Mouse (Mus musculus) cerebellum, postnatal 25 days (tissue): ENCODE measurements at regions not wholly inside any gene's neighbourhood (a gene's known extent, or its start where the extent isn't known, plus 50 kb on each side); places are given as distances from the start of the nearest gene placed in this dataset.

ENCODE experiments used
- DNase-seq, 2 experiments: peaks; one replicate each; pipeline ENCODE4 v3.0.0; 2021; ENCODE audit warnings: mixed read lengths in 2 of 2

DNA sequence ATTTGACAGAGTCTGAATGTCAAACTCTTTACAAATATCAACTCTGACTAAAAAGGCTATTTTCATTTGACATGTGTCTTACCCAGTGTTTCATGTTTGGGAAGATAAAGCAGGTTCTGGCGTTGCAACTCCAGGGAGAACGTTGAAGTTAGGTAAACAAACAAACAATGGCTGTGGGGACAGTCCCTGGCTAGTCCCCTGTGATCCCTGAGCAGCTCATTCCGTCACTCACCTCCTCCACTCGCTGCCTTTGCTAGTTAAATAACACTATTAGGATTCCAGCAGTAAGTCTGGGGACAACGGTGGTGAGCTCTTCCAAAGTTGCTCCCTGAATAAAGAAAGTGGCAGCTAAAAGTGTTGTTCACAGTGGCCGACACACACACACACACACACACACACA is 227.8 kb upstream of the Prox1 start:
- no peak for DNase-seq

DNA sequence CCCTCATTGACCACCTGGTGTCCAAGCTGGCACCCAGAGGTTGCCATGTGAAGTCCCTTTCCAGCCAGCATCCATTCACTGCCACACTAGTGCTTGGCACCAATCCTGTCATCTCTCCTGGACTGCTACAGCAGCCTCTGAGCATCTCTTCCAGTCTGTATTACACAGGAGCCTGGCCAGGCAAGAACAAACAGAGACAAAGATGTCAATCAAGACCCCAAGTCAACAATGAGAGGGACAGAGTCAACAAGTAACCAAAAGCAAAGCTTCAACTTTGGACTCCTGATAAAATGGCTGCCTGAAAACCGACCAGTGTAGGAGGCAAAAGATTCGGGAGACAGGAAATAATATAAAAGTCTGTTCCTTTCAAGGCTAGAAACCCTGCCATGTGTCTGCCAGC is 227.3 kb upstream of the Prox1 start:
- DNase-seq, result no peak

DNA sequence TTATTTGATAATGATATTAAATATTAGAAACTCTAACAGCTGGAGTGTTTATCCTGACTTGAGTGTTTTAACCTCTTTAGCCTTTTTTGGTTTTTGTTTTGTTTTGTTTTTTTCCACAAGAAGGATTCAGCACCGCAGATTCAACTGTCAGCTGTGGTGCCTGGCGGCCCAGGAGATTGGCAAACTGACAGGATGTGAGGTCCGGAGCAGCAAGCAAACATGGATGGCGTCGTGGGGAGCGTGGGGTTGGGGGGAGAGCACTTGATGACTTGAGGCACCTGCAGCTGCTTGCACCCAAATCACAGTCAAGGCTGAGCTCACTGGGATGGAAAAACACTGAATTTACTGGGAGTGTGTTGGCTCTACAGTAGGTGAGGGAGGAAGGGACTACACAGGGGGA is 222.5 kb upstream of the Prox1 start:
- DNase-seq, result peak in 1 of 2 experiments; percentile 30

DNA sequence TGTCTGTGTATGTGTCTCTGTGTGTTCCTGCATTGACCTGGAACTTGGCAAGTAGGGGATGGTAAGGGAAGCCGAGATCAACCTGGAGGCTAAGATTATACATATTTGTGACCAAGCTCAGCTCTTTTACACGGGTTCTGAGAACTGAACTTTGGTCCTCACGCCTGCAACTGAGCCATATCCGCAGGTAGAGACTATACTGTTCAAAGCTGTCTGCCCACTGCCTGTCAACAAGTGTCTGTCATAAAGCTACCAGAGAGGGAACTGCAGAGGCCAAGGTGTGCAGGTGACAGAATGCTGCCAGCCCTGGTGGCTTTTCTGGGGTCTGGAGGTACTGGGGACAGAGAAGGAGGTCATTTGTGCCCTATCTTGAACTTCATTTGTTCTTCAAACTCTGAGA is 218.3 kb upstream of the Prox1 start:
- no peak for DNase-seq

DNA sequence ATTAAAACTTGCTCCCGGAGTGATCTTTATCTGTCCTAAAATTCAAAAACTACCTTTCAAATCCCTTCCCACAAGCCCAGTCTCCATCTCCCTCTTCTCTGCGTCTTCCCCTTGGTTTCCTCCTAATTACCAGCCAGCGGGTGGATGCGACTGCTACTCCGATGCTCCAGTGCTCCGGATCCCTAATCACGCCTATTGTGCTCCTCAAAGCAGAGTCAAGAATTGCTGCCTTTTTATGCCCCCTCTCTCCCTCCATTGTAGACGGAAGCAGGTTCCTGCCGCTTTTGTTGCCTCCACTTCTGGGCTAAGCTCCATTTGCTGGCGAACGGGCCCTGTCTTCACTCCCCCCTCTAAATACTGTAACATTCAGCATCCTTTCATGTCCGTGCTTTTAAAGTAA is 214.0 kb upstream of the Prox1 start:
- DNase-seq, result no peak

DNA sequence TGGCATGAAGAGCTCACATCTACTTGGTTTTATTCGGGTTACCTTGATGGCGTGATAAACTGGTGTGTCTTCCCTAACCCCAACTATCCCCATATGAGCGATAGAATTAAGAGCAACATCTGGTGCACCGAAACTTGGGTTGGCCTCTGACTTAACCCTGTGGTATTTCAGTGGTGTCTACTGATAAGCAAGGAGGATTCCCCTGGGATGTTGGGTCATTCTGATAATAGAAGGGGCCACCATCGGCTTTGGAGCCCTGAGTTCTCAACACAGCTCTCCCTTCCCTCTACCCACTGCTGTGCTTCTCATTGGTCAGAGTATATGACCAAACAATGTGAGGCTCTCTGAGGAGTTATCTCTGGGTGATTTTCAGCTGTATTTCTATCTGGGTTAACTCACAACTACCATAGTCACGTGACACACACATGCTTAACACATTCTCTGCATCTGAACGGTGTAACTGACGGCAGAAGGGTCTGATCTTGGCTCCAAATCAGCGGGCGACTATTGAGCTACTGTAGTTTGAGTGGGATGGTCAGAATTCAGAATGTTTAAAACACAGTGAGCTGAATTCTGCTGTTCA is 212.8 kb upstream of the Prox1 start:
- DNase-seq, result no peak

DNA sequence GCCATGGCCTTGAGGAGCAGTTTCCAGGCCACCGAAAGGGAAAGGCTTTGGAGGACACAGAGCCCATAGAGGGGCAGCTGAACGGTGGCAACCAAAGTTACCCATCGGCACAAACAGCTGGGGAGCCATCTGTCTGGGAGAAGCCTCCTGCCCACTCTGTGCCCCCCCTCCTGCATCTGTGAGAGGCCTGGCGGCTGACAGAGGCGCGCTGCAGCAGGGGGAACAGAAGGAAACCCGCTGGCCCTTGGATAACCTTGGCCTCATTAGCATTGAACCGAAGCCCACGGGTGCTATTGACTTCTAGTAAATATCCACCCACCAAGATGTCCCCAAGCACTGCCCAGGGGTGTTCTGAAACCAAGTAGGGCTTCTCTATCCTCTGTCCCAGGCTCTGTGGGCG is 209.6 kb upstream of the Prox1 start:
- no peak for DNase-seq

DNA sequence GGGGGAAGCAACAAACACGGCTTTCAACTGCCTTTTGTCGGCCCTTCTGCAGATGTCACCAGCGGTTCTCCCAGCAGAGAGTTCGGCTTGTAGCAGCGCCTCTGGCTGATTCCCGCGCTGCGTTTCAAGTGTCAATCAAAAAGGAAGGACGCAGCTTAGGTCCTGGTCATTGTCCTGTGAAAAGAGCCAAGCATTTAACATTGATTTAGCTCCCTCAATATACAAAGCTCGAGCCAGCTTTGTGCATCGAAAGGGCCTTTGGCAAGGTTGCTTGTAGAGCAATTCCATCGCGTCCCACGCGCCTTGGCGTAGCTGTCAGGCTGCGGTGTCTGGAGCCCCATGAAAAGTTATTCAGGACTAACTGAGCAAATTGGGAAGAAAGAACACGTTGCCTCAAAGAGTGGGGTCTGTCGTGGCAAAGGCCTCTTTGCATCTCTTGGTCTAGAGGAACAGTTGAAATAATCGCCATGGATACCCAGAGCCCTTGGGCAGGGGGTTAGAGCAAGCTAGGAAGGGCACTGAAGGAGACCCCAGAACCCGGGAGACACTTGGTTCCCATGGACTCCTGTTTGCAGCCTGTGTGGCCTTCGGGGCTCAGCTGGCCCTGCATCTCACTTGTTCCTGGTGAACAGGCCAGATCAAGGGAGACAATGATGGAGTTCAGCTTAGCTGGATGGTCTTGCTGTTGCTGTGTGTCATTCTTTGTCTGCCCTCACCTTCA is 204.8 kb upstream of the Prox1 start:
- DNase-seq, result no peak

DNA sequence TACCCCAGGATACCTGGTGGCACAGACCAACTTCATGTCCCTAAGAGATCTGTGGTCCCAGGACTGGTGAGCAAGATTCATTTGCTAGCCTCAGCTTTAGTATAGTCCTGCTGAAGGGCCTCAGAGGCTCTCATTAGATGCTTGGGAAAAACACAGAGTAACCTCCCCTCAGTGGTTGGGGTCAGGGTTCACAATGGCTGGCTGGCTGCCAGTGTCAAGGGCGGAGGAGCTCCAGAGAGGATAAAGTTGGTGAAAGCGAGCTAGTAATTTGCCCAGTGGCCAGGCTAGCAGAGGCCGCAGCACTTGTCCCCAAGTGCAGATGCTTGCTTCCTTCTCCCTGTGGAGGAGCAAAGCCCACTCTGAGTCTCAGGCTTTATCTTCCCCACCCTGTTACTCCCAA is 203.8 kb upstream of the Prox1 start:
- no peak for DNase-seq

DNA sequence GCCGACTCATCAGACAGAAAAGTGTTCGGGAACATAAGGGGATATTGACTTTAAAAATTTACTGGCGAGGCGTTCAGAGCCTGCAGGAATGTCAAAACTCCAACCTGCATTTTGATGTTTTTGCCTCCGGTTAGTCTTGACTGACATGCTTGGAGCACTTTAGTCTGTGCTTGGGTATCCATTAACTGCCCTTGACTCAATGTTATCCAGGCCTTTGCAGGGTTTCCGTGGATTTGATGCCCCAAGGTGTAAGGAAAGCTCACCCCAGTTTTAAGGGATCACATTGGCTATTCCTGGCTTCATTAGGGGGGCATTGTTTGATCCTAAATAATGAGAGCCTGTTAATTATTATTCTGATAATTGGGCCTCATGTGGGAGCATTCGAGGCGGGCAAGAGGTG is 196.1 kb upstream of the Prox1 start:
- no peak for DNase-seq

DNA sequence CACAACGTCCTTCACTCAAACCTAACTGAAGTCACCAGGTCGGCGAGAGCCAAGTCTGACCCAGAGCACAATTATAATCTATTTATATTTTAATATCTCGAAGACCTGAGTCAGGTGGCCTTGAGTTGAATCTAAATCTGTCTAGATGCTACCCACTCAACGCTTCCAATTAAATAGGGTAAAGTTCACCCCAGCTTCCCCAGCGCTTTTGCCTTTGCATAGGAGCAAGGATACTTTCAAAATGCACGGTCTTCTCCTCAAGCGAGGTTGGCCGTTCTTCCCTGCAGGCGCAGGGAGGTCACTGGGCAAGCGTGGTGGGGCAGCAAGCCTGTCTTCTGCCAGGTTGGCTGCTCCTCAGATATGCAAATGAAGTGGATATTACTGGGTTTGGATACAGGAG is 194.6 kb upstream of the Prox1 start:
- no peak for DNase-seq

DNA sequence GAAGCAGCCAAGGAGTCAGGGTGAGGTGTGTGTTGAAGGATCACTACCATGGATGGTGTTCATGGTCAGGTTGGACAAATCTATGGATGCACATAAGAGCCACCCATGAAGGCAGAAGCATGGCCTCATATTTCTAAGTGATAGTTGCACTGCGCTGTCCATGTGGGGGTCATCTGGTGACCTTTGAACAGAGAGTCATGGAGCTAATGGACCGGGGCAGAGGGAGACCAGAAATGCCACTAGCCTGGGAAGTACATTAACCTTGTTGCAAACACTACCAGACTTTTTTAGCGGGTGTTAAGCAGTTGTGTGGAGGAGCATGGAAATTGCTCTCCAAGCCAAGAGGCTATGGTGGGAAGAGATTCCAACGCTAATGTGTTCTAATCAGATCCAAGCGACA is 190.1 kb upstream of the Prox1 start:
- no peak for DNase-seq

DNA sequence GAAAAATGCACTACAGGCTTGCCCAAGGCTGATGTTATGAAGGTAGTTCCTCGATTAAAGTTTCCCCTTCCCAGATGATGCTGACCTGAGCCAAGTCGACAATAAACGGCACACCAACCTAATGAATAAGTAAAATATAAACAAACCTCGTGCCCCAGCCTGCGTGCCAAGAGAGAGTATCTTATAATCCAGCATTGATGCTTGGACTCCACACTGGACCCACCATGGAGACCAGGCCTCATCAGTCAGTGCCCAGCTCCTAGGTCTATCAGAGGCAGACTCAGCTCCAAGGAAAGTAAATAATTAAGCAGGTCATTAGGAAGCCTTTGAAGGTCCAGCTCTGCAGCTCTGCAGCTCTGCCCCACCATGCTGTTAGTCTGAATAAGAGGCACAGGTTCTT is 187.3 kb upstream of the Prox1 start:
- no peak for DNase-seq

DNA sequence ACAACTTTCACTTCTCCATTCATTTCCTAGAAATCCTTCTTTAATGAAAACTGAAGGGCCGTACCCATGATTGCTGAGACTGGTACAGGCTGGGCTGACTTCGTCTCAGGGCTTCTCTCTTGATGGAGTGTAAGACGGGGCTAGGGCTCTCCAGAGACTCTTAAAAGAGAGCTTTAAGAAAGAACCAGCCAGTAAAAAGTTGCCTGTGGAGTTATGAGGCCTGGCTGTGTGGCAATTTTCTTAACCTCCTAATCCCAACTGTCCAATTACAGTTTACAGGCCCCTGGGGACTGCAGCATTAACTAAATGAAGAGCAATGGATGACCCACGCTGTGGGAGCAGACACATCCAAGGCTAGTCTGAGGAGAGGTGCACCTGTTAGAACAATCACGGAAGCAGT is 177.1 kb upstream of the Prox1 start:
- DNase-seq, result no peak

DNA sequence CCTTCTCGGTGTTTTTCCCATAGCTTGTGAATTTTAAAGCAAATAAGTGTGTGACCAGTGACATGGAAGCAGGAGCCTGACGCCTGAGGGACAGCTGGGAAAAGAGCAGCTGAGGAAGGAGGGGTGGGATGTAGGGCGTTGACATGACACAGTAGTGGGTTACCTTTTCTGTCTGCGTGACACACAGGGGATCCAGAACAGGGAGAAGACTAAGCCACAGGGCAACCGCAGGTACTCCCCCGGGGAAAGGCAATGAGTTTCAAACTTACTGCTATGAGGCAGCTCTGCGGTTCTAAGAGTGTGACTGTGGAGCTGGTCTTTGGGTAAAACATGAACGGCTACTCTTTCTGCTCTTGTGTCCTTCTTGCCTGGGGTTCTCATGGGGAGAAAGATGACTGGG is 170.2 kb upstream of the Prox1 start:
- no peak for DNase-seq

DNA sequence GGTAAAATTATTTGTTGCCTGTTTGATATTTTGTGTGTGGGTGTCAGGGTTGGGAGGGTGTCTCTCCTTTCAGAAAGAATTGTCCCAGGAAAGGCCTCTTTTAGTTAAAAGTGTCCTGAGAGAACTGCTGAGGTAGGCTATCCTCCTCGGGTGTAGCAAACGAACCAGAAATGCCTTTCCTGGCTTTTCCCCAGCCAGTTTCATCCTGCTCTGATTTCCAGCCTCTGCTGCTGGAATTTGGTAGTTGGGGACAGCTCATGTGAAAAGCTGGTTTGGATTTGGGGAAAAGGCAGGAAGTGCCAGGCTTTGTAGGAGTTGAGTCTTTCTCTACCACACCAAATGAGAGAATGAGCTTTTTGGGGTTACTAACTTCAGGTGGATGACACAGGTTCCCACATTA is 164.0 kb upstream of the Prox1 start:
- no peak for DNase-seq

DNA sequence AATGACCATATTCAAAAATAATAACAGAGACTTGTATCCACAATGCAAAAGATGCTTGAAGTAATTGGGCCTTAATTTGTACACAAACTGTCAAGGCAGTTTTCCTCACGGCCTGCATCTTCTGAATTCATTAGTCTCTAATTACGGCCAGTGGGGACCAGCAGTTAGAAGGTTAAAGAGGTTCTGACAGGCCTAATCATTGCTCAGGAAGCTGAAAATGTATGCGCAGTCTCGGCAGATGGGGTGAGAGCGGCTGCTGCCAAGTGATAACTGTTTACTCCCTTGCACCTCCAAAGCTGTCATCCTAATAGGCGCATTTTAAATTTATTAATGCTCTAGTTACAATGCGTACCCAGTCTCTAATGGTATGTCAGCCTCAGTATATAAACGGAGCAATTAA is 163.5 kb upstream of the Prox1 start:
- peak; percentile 28 to 49 for DNase-seq

DNA sequence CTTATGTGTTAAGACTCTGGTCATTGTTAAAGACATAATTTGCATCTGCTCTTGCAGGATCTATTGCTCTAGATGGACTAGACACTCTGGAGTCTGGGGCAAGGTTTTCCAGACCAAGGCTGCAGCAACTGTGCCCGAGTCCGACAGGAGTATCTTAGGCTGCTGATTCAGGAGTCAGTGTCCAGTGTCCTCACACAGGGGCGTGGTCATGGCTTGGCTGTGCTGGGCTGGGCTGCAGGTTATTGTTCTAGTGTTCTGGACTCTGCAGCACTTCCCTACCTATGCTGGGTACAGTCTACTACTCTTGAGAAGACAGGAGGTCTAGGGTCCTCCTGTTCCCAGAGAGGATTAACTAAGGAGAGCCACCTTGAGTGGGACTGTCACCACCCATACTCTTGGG is 161.5 kb upstream of the Prox1 start:
- DNase-seq, result no peak

DNA sequence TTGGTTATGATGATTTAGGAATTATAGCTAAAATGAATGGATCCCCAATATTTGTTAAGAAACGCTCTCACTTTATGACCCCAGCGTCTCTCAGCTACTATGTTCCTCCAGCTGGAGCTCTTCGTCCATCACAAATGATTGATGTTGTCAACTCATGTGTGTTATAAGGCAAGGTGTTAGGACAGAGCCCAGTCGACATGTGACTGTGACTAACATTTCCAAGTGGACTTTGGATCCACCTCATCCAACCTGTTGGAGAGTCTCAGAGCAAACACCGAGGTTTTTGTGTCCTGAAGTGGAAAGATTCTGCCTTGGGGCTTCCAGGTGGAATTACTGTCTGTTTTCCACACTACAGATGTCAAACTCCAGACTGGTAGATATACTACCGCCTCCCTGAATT is 154.0 kb upstream of the Prox1 start:
- DNase-seq, result no peak

DNA sequence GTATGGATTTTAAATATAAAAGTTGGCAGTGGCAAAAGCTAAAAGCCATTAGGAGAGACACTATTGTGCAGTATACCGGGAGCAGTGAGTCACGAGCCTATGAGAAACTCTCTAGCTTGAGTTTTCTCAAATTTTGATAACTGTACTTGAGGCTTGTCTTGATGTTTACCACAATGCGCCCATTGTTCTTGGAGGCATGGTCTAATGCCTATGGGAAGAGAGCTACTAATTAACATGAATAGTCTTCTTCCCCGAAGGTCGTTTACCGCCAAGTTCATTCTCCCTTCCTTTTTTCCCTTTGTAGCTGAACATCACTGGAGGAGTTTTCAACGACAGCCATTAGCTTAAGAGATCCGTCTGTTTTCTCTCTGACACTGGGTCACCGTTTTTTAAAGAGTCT is 153.2 kb upstream of the Prox1 start:
- DNase-seq, result no peak

DNA sequence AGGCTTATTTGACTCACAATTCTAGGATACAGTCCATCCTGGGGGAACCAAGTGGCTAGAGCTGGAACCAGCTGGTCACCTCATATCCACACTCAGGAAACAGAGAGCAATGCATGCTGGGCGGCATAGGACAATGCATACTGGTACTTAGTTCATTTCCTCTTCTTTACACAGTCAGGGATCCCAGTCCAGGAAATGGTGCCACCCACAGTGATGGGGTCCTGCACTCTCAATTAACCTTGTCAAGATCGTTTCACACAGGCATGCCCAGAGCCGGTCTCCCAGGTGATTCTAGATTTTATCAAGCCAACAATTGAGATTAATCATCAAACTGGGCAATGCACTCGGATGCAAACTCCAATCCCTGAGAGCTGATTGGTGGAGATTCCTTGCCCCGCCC is 145.7 kb upstream of the Prox1 start:
- no peak for DNase-seq

DNA sequence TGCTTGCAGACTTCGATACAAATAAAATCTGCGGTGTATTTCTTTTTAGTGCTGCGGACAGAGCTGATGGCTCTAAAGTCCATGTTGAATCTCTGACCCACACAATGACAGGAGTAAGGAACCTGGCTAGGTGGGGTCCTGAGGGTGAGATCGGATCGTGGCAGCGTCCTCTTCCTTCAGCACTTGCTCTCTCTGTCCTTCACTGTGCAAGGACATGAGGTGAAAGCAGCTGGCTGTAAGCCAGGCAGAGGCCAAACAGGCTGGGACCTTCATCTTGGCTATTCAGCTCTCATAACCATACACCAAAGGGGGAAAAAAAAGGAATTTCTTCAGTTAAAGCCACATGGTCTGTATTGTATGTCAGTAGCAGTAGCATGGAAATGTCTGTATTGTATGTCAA is 139.3 kb upstream of the Prox1 start:
- DNase-seq, result no peak

DNA sequence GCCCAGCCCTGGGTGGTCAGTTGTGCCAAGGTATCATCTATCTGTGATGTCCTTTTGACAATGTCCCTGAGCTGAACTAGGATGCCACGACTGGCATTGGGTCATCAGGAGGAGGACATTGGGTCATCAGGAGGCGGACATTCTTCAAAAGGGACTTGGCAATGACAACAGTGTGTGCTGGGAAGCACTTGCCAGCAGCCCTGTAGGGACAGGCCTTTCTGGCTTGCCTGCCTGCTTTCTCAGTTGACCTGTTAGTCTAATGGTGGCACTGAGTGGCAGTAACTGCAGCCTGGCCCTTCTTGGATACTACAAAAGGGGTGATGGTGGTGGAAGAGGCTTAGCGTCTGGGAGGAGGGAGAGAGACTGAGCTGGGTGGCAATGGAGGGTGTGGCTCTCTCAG is 137.2 kb upstream of the Prox1 start:
- peak in 1 of 2 experiments; percentile 12 for DNase-seq

DNA sequence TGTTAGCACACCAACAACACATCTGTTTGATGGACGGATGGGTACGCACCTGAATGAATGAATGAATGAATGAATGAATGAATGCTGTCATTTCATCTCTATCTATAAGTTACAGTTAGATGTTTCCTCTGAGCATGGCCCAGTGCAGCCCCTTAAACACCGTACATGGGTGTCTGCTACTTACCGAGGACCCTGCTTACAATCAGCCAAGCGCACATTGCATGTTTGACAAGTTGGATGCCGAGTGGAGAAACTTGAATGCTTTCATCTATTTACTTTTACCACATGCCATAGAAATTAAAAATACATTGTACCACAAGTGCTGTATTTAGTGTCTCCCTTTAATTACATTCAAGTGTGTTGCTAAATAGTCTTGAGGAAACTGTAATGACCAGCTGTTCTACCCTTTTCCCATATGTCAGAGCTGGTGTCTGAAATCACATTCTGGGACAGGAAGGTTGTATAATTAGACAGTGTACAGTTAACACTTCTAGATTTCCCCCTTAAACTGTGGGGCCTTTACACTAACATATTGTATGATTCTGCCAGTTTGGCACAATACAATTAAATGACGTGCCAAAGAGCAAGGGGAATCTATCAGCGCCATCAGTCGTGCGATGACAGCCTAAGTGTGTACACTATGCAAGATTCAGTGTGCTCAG is 127.3 kb upstream of the Prox1 start:
- DNase-seq, result no peak

DNA sequence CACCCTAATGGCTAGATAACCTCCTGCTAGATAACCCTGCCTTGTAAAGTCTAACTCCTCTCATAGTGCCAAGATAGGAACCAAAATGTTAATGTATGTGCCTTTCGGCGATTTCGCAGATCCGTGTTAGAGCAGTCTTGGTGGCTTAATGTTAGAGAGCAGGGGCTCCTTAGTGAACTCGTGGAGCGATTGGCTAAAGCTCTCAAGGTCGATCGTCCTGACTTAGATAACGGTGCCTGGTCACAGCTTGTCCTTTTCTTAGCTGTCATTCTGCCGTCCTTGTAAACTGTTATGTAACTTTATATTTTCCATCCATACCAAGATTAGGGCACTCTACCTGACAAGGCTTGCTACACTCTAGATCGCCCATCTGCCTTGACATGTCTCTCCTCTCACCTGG is 119.5 kb upstream of the Prox1 start:
- no peak for DNase-seq
